Mouse (Mus musculus) CH12.LX (cell line): ENCODE results near the gene Abhd4.

Experiments
- CHD1 ChIP-seq: IDR thresholded peaks from 2 replicates; pipeline ENCODE4 v1.6.1; 2012; ENCODE audit warnings: low read depth, low read length, improper control_type of control experiment, inconsistent platforms
- CTCF ChIP-seq, 2 experiments: IDR thresholded peaks in 1 of 2; conservative IDR thresholded peaks in 1 of 2; 2 replicates each; pipeline ENCODE4 v1.5.1; 2011 to 2012; ENCODE audit warnings: low read depth in 2 of 2, low read length in 2 of 2, improper control_type of control experiment in 1 of 2, inconsistent platforms in 1 of 2, mild to moderate bottlenecking in 1 of 2, moderate library complexity in 1 of 2
- EP300 ChIP-seq: IDR thresholded peaks from 2 replicates; pipeline ENCODE4 v1.6.1; 2011; ENCODE audit warnings: low read length, improper control_type of control experiment
- KAT2A ChIP-seq: IDR thresholded peaks from 2 replicates; pipeline ENCODE4 v1.6.1; 2012; ENCODE audit warnings: low read length, improper control_type of control experiment, inconsistent platforms; ENCODE audit not compliant: insufficient replicate concordance
- MAFK ChIP-seq: IDR thresholded peaks from 2 replicates; pipeline ENCODE4 v1.6.1; 2011; ENCODE audit warnings: low read length, improper control_type of control experiment; ENCODE audit not compliant: insufficient replicate concordance
- MAX ChIP-seq: IDR thresholded peaks from 2 replicates; pipeline ENCODE4 v1.6.1; 2011; ENCODE audit warnings: low read length, improper control_type of control experiment
- PAX5 ChIP-seq: IDR thresholded peaks from 2 replicates; pipeline ENCODE4 v1.6.1; 2012; ENCODE audit warnings: low read length, inconsistent platforms, mixed read lengths
- POLR2A ChIP-seq: IDR thresholded peaks from 2 replicates; pipeline ENCODE4 v1.6.1; 2011; ENCODE audit warnings: low read depth, mild to moderate bottlenecking, improper control_type of control experiment, low read length
- RAD21 ChIP-seq: IDR thresholded peaks from 2 replicates; pipeline ENCODE4 v1.6.1; 2011; ENCODE audit warnings: low read depth, mild to moderate bottlenecking, low read length, improper control_type of control experiment, moderate library complexity
- USF1 ChIP-seq: IDR thresholded peaks from 2 replicates; pipeline ENCODE4 v1.6.1; 2014; ENCODE audit warnings: low read depth, mild to moderate bottlenecking, inconsistent platforms, low read length, improper control_type of control experiment
- USF2 ChIP-seq: conservative IDR thresholded peaks from 2 replicates; pipeline ENCODE4 v1.6.1; 2011; ENCODE audit warnings: low read depth, low read length, improper control_type of control experiment
- ZC3H11A ChIP-seq: IDR thresholded peaks from 2 replicates; pipeline ENCODE4 v1.6.1; 2012; ENCODE audit warnings: low read depth, mild to moderate bottlenecking, inconsistent platforms, low read length, improper control_type of control experiment
- ZKSCAN1 ChIP-seq: IDR thresholded peaks from 2 replicates; pipeline ENCODE4 v1.6.1; 2012; ENCODE audit warnings: low read depth, inconsistent platforms, low read length, improper control_type of control experiment, borderline replicate concordance
- ZMIZ1 ChIP-seq: IDR thresholded peaks from 2 replicates; pipeline ENCODE4 v1.6.1; 2012; ENCODE audit warnings: low read depth, mild to moderate bottlenecking, inconsistent platforms, low read length, improper control_type of control experiment

DNA sequence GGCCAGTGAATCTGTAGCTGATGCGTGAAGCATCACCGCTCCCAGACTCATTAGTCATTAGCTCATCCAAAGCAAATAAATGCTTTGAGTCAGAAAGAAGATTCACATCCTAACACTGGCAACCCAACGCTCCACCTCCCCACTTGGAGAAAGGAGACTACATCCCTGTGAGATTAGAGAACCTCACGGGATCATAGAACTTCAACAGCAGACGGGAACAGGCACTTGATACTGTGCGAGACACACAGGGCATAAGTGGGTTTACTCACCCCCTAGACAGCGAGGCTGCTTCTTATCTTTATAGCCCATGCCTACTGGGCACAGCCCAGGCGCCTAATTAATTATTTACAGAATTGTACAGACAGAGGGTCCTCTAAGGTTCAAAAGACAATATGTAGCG, 21.8 kb upstream of the Abhd4 start:
- TF ChIP-seq CTCF (conservative IDR thresholded peaks at IDR 0.05 in 1 of 2, IDR thresholded peaks at IDR 0.05 in 1 of 2; ENCODE audit: low read depth in 2 of 2, low read length in 2 of 2): no peak
- no peak for TF ChIP-seq EP300
- no peak for TF ChIP-seq KAT2A
- TF ChIP-seq ZMIZ1: no peak
- TF ChIP-seq USF2: no peak
- TF ChIP-seq USF1: no peak
- no peak for TF ChIP-seq ZKSCAN1
- no peak for TF ChIP-seq RAD21
- TF ChIP-seq MAX: no peak
- TF ChIP-seq PAX5: no peak
- no peak for TF ChIP-seq ZC3H11A
- no peak for TF ChIP-seq CHD1
- no peak for TF ChIP-seq POLR2A
- TF ChIP-seq MAFK: no peak
